Mouse (Mus musculus): ENCODE data around the gene Slc9b2. TPM values are rescaled to one million over a fixed set of nuclear protein-coding genes. Genes with fewer than 3 reads are reported as not detected.
A peak's percentile ranks its signal among the peaks of the same experiment; 100 is the strongest.

Slc9b2 gene
- polyA plus RNA-seq, 1 experiment = 6.3 TPM

DNA sequence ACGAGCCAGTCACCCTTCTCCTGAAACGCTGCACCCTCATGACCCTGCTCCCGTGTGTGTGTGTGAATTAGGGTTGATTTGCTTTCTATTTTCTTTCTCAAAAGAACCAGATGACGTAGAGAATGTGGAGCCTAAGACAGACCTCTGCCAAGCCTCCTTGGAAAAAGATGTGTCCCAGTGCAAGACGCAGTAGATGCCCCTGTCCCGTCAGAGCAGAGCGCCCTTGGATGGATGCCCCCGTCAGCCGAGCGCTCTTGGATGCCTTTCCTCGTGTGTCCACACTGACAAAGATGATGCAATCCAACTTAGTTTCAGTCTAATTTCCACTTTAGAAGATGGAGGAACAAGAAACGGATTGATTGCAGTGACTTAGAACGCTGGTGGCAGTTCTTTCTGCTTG is 34.5 kb upstream of the Slc9b2 start:
- Histone ChIP-seq H3K4me1 (ENCODE audit: control insufficient read depth, insufficient read depth, low read length) (no peaks in the 10 kb centered on the region), H3K36me3 (ENCODE audit: control insufficient read depth, insufficient read depth, low read length, poor library complexity, severe bottlenecking) (peaks cover 14% of the 10 kb centered on the region), H3K27ac (ENCODE audit: insufficient read depth, low read length) (no peak overlapping the region), H3K4me3 (ENCODE audit: low read depth, low read length) (no peak overlapping the region), H3K9ac (ENCODE audit: low read depth, poor library complexity, severe bottlenecking) (no peak overlapping the region), H3K9me3 (replicated peaks; ENCODE audit: control insufficient read depth, insufficient read depth, low read length, poor library complexity, severe bottlenecking) (no peaks in the 10 kb centered on the region), H3K27me3 (ENCODE audit: control insufficient read depth, insufficient read depth, low read length, poor library complexity, severe bottlenecking) (no peaks in the 10 kb centered on the region)
- no peak for TF ChIP-seq EP300 (IDR thresholded peaks at IDR 0.05; ENCODE audit: insufficient read depth, low read depth, low read length)
- no peak for TF ChIP-seq CTCF (IDR thresholded peaks at IDR 0.05; ENCODE audit: low read depth, low read length)
- TF ChIP-seq POLR2A (IDR thresholded peaks at IDR 0.05; ENCODE audit: insufficient read depth, low read length) = no peak

DNA sequence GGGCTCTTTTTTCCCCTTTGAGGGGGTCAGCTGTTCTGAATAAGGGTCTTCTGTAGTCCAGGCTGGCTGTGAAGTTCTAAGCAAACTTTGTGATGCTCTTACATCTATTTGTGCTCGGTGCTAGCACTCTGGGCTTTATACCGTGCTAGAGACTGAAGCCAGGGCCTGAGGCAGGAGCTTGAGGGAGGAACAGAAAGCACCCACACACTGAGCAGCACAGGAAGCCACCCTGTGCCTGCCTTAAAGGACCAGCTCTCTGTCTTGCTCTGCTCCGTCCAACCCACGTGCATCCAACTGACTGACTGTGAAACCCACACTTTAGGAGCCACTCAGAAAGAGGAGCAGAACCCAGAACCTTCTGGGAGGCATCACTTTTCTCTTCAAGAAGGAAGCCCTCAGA is 27.3 kb upstream of the Slc9b2 start:
- no peaks in the 10 kb centered on the region for H3K36me3 ChIP-seq (ENCODE audit: control insufficient read depth, insufficient read depth, low read length, poor library complexity, severe bottlenecking)
- no peaks in the 10 kb centered on the region for H3K9me3 ChIP-seq (replicated peaks; ENCODE audit: control insufficient read depth, insufficient read depth, low read length, poor library complexity, severe bottlenecking)
- TF ChIP-seq CTCF (IDR thresholded peaks at IDR 0.05; ENCODE audit: low read depth, low read length) = no peak
- TF ChIP-seq POLR2A (IDR thresholded peaks at IDR 0.05; ENCODE audit: insufficient read depth, low read length) = no peak
- TF ChIP-seq EP300 (IDR thresholded peaks at IDR 0.05; ENCODE audit: insufficient read depth, low read depth, low read length) = no peak
- no peak overlapping the region for H3K4me3 ChIP-seq (ENCODE audit: low read depth, low read length)
- no peaks in the 10 kb centered on the region for H3K27me3 ChIP-seq (ENCODE audit: control insufficient read depth, insufficient read depth, low read length, poor library complexity, severe bottlenecking)
- H3K9ac ChIP-seq (ENCODE audit: low read depth, poor library complexity, severe bottlenecking) = no peak overlapping the region
- H3K27ac ChIP-seq (ENCODE audit: insufficient read depth, low read length) = no peak overlapping the region
- H3K4me1 ChIP-seq (ENCODE audit: control insufficient read depth, insufficient read depth, low read length) = no peaks in the 10 kb centered on the region

DNA sequence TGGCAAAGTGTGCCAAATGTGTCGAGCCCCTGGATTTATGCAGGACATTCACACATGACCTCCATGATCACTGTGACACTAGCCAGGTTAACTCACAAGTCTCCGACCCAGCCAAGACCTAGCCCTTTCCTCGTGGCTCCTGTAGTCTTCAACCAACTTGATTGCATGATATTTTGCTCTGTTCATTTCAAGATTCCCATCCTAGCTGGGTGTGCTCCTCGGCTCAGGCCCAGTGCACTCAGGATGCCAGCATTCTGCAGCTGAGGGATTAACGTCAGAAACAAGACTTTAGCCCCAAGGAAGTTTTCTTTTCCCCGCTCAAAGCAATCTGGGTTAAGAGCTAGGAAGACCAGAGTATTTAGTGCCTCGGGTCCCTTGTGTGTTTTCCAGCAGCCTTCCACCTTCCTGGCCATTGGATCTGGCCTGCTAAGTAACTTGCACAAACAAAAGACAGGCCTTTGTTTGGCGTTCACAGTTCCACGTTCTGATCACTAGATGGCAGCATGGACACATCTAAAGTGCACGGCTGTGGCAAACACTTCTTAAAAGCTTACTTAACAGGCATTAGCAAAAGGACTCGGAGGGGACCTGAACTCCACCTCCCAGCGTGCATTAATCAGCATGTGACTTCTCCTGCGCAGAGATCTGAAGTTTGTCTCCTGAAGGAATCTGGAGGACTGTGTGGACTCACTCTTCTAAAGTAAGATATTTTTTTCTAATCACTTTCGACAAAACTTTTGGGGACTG is 26.7 kb upstream of the Slc9b2 start, which contains the start of gene Bdh2:
Bdh2 (plus strand) TSS at position 553 of the 747 bp plus-strand sequence.
- no peaks in the 10 kb centered on the region for H3K36me3 ChIP-seq (ENCODE audit: control insufficient read depth, insufficient read depth, low read length, poor library complexity, severe bottlenecking)
- H3K9ac ChIP-seq (ENCODE audit: low read depth, poor library complexity, severe bottlenecking) = no peak within 1 kb of the TSS
- no peak for TF ChIP-seq POLR2A (IDR thresholded peaks at IDR 0.05; ENCODE audit: insufficient read depth, low read length)
- TF ChIP-seq CTCF (IDR thresholded peaks at IDR 0.05; ENCODE audit: low read depth, low read length) = peak; percentile 58
- H3K4me1 ChIP-seq (ENCODE audit: control insufficient read depth, insufficient read depth, low read length) = no peaks in the 10 kb centered on the region
- H3K27ac ChIP-seq (ENCODE audit: insufficient read depth, low read length) = no peak within 1 kb of the TSS
- H3K27me3 ChIP-seq (ENCODE audit: control insufficient read depth, insufficient read depth, low read length, poor library complexity, severe bottlenecking) = no peaks in the 10 kb centered on the region
- no peak within 1 kb of the TSS for H3K4me3 ChIP-seq (ENCODE audit: low read depth, low read length)
- H3K9me3 ChIP-seq (replicated peaks; ENCODE audit: control insufficient read depth, insufficient read depth, low read length, poor library complexity, severe bottlenecking) = no peaks in the 10 kb centered on the region

DNA sequence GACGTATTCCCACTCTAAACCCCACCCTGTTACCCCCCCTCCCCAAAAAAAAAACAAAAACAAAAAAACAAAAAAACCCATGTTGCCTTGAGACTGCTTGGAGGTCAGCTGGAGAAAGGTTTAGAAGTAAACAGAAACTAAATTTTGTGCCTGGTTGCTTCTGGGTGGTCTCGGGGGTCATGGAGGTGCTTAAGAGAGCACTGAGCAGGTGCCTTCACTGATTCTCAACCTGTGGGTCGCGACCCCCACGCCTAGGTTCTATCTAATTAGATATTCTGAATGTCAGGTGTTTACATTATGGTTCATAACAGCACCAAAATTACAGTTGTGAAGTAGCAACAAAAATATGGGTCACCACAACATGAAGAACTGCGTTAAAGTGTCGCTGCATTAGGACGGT is 25.8 kb upstream of the Slc9b2 start:
- Histone ChIP-seq H3K36me3 (ENCODE audit: control insufficient read depth, insufficient read depth, low read length, poor library complexity, severe bottlenecking) (no peaks in the 10 kb centered on the region), H3K9me3 (replicated peaks; ENCODE audit: control insufficient read depth, insufficient read depth, low read length, poor library complexity, severe bottlenecking) (no peaks in the 10 kb centered on the region), H3K27ac (ENCODE audit: insufficient read depth, low read length) (no peak overlapping the region), H3K9ac (ENCODE audit: low read depth, poor library complexity, severe bottlenecking) (no peak overlapping the region), H3K27me3 (ENCODE audit: control insufficient read depth, insufficient read depth, low read length, poor library complexity, severe bottlenecking) (no peaks in the 10 kb centered on the region), H3K4me3 (ENCODE audit: low read depth, low read length) (no peak overlapping the region), H3K4me1 (ENCODE audit: control insufficient read depth, insufficient read depth, low read length) (no peaks in the 10 kb centered on the region)
- TF ChIP-seq EP300 (IDR thresholded peaks at IDR 0.05; ENCODE audit: insufficient read depth, low read depth, low read length) (no peak), POLR2A (IDR thresholded peaks at IDR 0.05; ENCODE audit: insufficient read depth, low read length) (no peak)

DNA sequence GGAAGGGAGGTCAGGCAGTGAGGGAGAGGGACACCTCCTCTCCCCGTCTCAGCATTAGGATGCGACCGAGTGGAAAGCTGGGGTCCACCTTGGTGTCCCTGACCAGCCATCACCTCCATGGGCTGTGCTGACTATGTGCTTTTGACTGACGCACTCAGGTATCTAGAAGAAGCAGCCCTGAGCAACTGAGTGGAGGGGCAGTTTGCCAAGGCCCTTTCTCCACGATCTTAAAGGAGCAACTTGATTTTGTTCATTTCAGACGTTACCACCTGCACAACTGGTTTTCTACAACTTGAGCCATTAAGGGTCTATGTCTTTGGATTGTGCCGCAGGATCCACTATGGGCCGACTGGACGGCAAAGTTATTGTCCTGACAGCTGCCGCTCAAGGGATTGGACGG is 22.2 kb upstream of the Slc9b2 start:
- Histone ChIP-seq H3K36me3 (ENCODE audit: control insufficient read depth, insufficient read depth, low read length, poor library complexity, severe bottlenecking) (no peaks in the 10 kb centered on the region), H3K27me3 (ENCODE audit: control insufficient read depth, insufficient read depth, low read length, poor library complexity, severe bottlenecking) (no peaks in the 10 kb centered on the region), H3K4me3 (ENCODE audit: low read depth, low read length) (no peak overlapping the region), H3K9ac (ENCODE audit: low read depth, poor library complexity, severe bottlenecking) (no peak overlapping the region), H3K9me3 (replicated peaks; ENCODE audit: control insufficient read depth, insufficient read depth, low read length, poor library complexity, severe bottlenecking) (no peaks in the 10 kb centered on the region), H3K4me1 (ENCODE audit: control insufficient read depth, insufficient read depth, low read length) (no peaks in the 10 kb centered on the region), H3K27ac (ENCODE audit: insufficient read depth, low read length) (no peak overlapping the region)
- TF ChIP-seq POLR2A (IDR thresholded peaks at IDR 0.05; ENCODE audit: insufficient read depth, low read length) (no peak), CTCF (IDR thresholded peaks at IDR 0.05; ENCODE audit: low read depth, low read length) (no peak), EP300 (IDR thresholded peaks at IDR 0.05; ENCODE audit: insufficient read depth, low read depth, low read length) (no peak)

DNA sequence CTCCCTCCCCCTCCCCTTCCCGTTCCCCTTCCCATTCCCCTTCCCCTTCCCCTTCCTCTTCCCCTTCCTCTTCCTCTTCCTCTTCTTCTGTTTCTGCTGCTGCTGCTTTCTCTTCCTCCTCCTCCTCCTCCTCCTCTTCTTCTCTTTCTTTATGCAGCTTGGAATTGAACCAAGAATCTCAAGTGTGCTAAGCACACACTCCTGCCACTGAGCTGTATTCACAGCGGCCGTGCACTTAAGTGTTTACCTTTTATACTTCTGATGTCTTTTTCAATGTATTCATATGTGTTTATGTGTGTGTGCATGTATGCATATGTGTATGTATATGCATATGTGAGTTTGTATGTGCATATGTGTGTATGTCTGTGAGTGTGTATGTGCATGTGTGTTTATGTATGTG is 21.7 kb upstream of the Slc9b2 start:
- TF ChIP-seq EP300 (IDR thresholded peaks at IDR 0.05; ENCODE audit: insufficient read depth, low read depth, low read length) = no peak
- no peak for TF ChIP-seq POLR2A (IDR thresholded peaks at IDR 0.05; ENCODE audit: insufficient read depth, low read length)
- no peak for TF ChIP-seq CTCF (IDR thresholded peaks at IDR 0.05; ENCODE audit: low read depth, low read length)
- Histone ChIP-seq H3K27ac (ENCODE audit: insufficient read depth, low read length) (no peak overlapping the region), H3K27me3 (ENCODE audit: control insufficient read depth, insufficient read depth, low read length, poor library complexity, severe bottlenecking) (no peaks in the 10 kb centered on the region), H3K9ac (ENCODE audit: low read depth, poor library complexity, severe bottlenecking) (no peak overlapping the region), H3K9me3 (replicated peaks; ENCODE audit: control insufficient read depth, insufficient read depth, low read length, poor library complexity, severe bottlenecking) (no peaks in the 10 kb centered on the region), H3K4me1 (ENCODE audit: control insufficient read depth, insufficient read depth, low read length) (no peaks in the 10 kb centered on the region), H3K36me3 (ENCODE audit: control insufficient read depth, insufficient read depth, low read length, poor library complexity, severe bottlenecking) (no peaks in the 10 kb centered on the region), H3K4me3 (ENCODE audit: low read depth, low read length) (no peak overlapping the region)
